Mouse (Mus musculus) embryonic facial prominence, embryonic 11.5 days (tissue): ENCODE results near the gene Aldh1a2. TPM values are rescaled to one million over a fixed set of nuclear protein-coding genes. Genes with fewer than 3 reads are reported as not detected.

Experiments used
- ATAC-seq: fragments of 200-750 bp; cut with Nextera tagmentation; replicated peaks from 2 replicates; pipeline ENCODE4 v1.8.0; 2017; ENCODE audit warnings: low read depth; ENCODE audit not compliant: insufficient number of reproducible peaks, low FRiP score, low TSS enrichment
- DNase-seq: peaks from one replicate; pipeline ENCODE4 v3.0.0-alpha.2; 2015; ENCODE audit warnings: low spot score
- H3K27ac ChIP-seq: fragments of 300-500 bp; sonication (generic); replicated peaks from 2 replicates; pipeline ENCODE4 v1.5.1; 2014; ENCODE audit warnings: mild to moderate bottlenecking, low read depth, low read length, control low read depth
- H3K27me3 ChIP-seq: fragments of 300-500 bp; sonication (generic); 2 replicates; pipeline ENCODE4 v1.6.1; 2014; ENCODE audit warnings: mild to moderate bottlenecking, low read length, moderate library complexity, mixed read lengths; ENCODE audit not compliant: control insufficient read depth, insufficient read depth
- H3K36me3 ChIP-seq: fragments of 300-500 bp; sonication (generic); replicated peaks from 2 replicates; pipeline ENCODE4 v1.6.1; 2014; ENCODE audit warnings: low read depth, mild to moderate bottlenecking, low read length, moderate library complexity, mixed read lengths; ENCODE audit not compliant: control insufficient read depth, insufficient read depth
- H3K4me1 ChIP-seq: fragments of 300-500 bp; sonication (generic); 2 replicates; pipeline ENCODE4 v1.6.1; 2014; ENCODE audit warnings: low read length, mixed read lengths; ENCODE audit not compliant: control insufficient read depth, insufficient read depth
- H3K4me2 ChIP-seq: fragments of 300-500 bp; sonication (generic); 2 replicates; pipeline ENCODE4 v1.6.1; 2014; ENCODE audit warnings: low read depth, mild to moderate bottlenecking, control low read depth, low read length, moderate library complexity
- H3K4me3 ChIP-seq: fragments of 300-500 bp; sonication (generic); 2 replicates; pipeline ENCODE4 v1.5.1; 2014; ENCODE audit warnings: low read depth, low read length, control low read depth
- H3K9ac ChIP-seq: fragments of 300-500 bp; sonication (generic); replicated peaks from 2 replicates; pipeline ENCODE4 v1.6.1; 2014; ENCODE audit warnings: mild to moderate bottlenecking, control low read depth, low read length
- H3K9me3 ChIP-seq: fragments of 300-500 bp; sonication (generic); replicated peaks from 2 replicates; pipeline ENCODE4 v1.6.1; 2016; ENCODE audit warnings: mild to moderate bottlenecking, low read length, inconsistent platforms, mixed read lengths; ENCODE audit not compliant: control insufficient read depth
- WGBS: fragments of 180-500 bp; shearing (Covaris S2); extraction: QIAGEN DNeasy Blood & Tissue Kit; methylation state at CpG from one replicate; pipeline ENCODE4 v1.1.7; 2014; 5-methylcytosine and 5-hydroxymethylcytosine counted together
- polyA plus RNA-seq: library from polyadenylated mRNA; unstranded; fragments of >200 nt; fragmentation: Nextera tagmentation; extraction: Ambion mirVana; gene quantifications from 2 replicates; pipeline ENCODE4 v1.2.1, GENCODE M21; 2014

The Aldh1a2 gene
- polyA plus RNA-seq, 1 experiment from 2014 or later, result 39.1 TPM

GRCm38 (mm10) chr9:71175686-71176085 lies 39.9 kb upstream of the Aldh1a2 start:
- no peak overlapping the region for H3K4me3 ChIP-seq
- no peak overlapping the region for H3K27ac ChIP-seq
- H3K36me3 ChIP-seq, result no peaks in the 10 kb centered on the region
- no peaks in the 10 kb centered on the region for H3K9me3 ChIP-seq
- no peak for DNase-seq
- H3K4me1 ChIP-seq, result no peaks in the 10 kb centered on the region
- no peak for ATAC-seq
- H3K27me3 ChIP-seq, result no peaks in the 10 kb centered on the region
- 91% methylated on average over 1 of the region's 1 CpGs for WGBS
- no peak overlapping the region for H3K9ac ChIP-seq
- H3K4me2 ChIP-seq, result no peak overlapping the region

- H3K27me3 ChIP-seq, result no peaks in the 10 kb centered on the region
- ATAC-seq (no peak), DNase-seq (no peak)
- H3K4me3 ChIP-seq, result no peak overlapping the region
- H3K9ac ChIP-seq, result no peak overlapping the region
- H3K4me2 ChIP-seq, result no peak overlapping the region
- H3K9me3 ChIP-seq, result no peaks in the 10 kb centered on the region
- 89% methylated on average over 6 of the region's 6 CpGs for WGBS
- H3K4me1 ChIP-seq, result no peaks in the 10 kb centered on the region
- H3K36me3 ChIP-seq, result no peaks in the 10 kb centered on the region
- H3K27ac ChIP-seq, result no peak overlapping the region
These were observed 36.2 kb upstream of the Aldh1a2 start for GRCm38 (mm10) chr9:71179276-71179896.

- WGBS, result 78% methylated on average over 8 of the region's 8 CpGs
- Histone ChIP-seq H3K27ac (no peak overlapping the region), H3K4me3 (no peak overlapping the region), H3K4me2 (no peak overlapping the region), H3K9ac (no peak overlapping the region), H3K4me1 (no peaks in the 10 kb centered on the region), H3K36me3 (no peaks in the 10 kb centered on the region), H3K9me3 (no peaks in the 10 kb centered on the region), H3K27me3 (no peaks in the 10 kb centered on the region)
- ATAC-seq (no peak), DNase-seq (no peak)
These were observed 35.5 kb upstream of the Aldh1a2 start for GRCm38 (mm10) chr9:71179964-71180700.

- ATAC-seq, result no peak
These were observed 30.3 kb upstream of the Aldh1a2 start for GRCm38 (mm10) chr9:71185285-71185684.

GRCm38 (mm10) chr9:71185823-71186222 lies 29.8 kb upstream of the Aldh1a2 start:
- ATAC-seq (no peak), DNase-seq (no peak)
- Histone ChIP-seq H3K4me2 (no peak overlapping the region), H3K4me3 (no peak overlapping the region), H3K27ac (no peak overlapping the region), H3K4me1 (no peaks in the 10 kb centered on the region), H3K9me3 (no peaks in the 10 kb centered on the region), H3K36me3 (no peaks in the 10 kb centered on the region), H3K27me3 (no peaks in the 10 kb centered on the region), H3K9ac (no peak overlapping the region)
- 83% methylated on average over 2 of the region's 2 CpGs for WGBS

More at GRCm38 (mm10) chr9:71185285-71185684, 30.3 kb upstream of the Aldh1a2 start:
- DNase-seq, result no peak
- Histone ChIP-seq H3K27ac (no peak overlapping the region), H3K4me3 (no peak overlapping the region), H3K9me3 (no peaks in the 10 kb centered on the region), H3K27me3 (no peaks in the 10 kb centered on the region), H3K9ac (no peak overlapping the region), H3K4me2 (no peak overlapping the region), H3K4me1 (no peaks in the 10 kb centered on the region), H3K36me3 (no peaks in the 10 kb centered on the region)

- Histone ChIP-seq H3K27ac (no peak overlapping the region), H3K4me1 (no peaks in the 10 kb centered on the region), H3K4me3 (no peak overlapping the region), H3K9me3 (no peaks in the 10 kb centered on the region), H3K27me3 (no peaks in the 10 kb centered on the region), H3K4me2 (no peak overlapping the region), H3K9ac (no peak overlapping the region), H3K36me3 (no peaks in the 10 kb centered on the region)
- DNase-seq (no peak), ATAC-seq (no peak)
- 95% methylated on average over 7 of the region's 7 CpGs for WGBS
These were observed 28.2 kb upstream of the Aldh1a2 start for GRCm38 (mm10) chr9:71187396-71187795.

- H3K4me3 ChIP-seq, result no peak overlapping the region
- H3K4me1 ChIP-seq, result no peaks in the 10 kb centered on the region
- no peaks in the 10 kb centered on the region for H3K9me3 ChIP-seq
- H3K4me2 ChIP-seq, result no peak overlapping the region
- H3K27me3 ChIP-seq, result no peaks in the 10 kb centered on the region
- no peak overlapping the region for H3K9ac ChIP-seq
- no peak for ATAC-seq
- WGBS, result 12% methylated on average over 12 of the region's 12 CpGs
- DNase-seq, result peak; percentile 87
- no peak overlapping the region for H3K27ac ChIP-seq
- no peaks in the 10 kb centered on the region for H3K36me3 ChIP-seq
These were observed 26.8 kb upstream of the Aldh1a2 start for GRCm38 (mm10) chr9:71188647-71189415.

- no peak overlapping the region for H3K4me3 ChIP-seq
- no peak overlapping the region for H3K4me2 ChIP-seq
- H3K4me1 ChIP-seq, result no peaks in the 10 kb centered on the region
- 83% methylated on average over 5 of the region's 5 CpGs for WGBS
- DNase-seq (no peak), ATAC-seq (no peak)
- H3K9ac ChIP-seq, result no peak overlapping the region
- H3K36me3 ChIP-seq, result no peaks in the 10 kb centered on the region
- H3K9me3 ChIP-seq, result no peaks in the 10 kb centered on the region
- no peaks in the 10 kb centered on the region for H3K27me3 ChIP-seq
- H3K27ac ChIP-seq, result no peak overlapping the region
These were observed 16.8 kb upstream of the Aldh1a2 start for GRCm38 (mm10) chr9:71198826-71199225.
